Mouse (Mus musculus): ENCODE data around the gene Pbp2.
A peak's percentile ranks its signal among the peaks of the same experiment; 100 is the strongest.

Pbp2 gene

DNA sequence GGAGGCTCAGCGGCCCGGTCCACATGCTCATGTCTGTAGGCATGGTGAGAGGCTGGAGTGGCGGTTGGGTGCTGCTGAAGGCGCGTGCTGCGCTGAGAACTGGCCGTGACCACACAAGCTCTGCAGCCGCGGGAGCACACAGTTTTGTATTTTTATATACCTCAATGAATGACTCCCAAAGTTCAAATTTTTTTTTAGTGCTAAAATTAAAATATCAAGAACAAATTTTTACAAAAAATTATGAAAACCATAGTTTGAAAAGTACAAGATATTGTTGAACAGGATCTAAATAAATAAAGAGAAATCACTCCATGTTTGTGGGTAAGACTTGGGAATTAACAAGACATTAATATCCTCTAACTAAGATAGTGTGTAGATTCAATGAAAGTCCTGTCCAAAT lies at the start of gene Pbp2:
Pbp2 (minus strand) TSS at position 101 of the 400 bp plus-strand sequence.
- DNase-seq (ENCODE audit: low read depth, low spot score), result no peak

DNA sequence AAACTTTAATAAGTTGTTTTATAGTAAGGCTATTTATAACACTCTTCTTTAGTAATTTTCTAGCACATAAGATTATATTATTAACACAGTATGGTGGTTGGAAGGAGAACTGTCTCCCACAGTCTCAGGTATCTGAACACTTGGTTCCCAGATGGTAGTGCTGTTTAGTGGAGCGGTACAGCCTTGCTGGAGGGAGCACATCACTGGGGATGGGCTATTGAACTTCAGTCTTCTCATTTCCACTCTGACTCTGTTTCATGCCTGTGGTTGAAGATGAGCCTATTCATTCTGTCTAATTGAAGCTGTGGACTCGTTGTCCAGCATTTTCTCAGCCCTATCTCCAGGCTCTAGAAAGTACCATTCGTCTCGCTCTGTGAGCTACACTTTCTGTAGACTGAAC lies 44.7 kb upstream of the Pbp2 start:
- DNase-seq (ENCODE audit: low read depth, low spot score), result no peak

DNA sequence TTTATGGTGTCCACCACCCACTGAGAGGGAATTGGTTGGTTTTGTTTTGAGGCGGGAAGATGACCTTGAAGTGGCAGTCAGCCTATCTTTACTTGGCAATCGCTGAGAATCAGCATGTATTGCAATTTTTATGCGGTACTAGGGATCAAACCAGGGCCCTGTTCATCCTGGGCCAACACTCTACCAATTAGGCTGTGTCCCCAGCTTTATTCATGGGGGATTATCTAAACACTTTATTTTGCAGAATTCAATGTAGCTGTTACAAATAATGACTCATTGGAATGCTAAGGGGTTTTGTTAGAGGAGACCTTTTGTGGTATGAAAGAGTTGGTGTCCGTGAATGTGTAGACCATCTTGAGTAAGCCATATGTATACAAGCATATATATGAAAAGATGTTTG lies 42.3 kb upstream of the Pbp2 start:
- no peak for DNase-seq (ENCODE audit: low read depth, low spot score)

DNA sequence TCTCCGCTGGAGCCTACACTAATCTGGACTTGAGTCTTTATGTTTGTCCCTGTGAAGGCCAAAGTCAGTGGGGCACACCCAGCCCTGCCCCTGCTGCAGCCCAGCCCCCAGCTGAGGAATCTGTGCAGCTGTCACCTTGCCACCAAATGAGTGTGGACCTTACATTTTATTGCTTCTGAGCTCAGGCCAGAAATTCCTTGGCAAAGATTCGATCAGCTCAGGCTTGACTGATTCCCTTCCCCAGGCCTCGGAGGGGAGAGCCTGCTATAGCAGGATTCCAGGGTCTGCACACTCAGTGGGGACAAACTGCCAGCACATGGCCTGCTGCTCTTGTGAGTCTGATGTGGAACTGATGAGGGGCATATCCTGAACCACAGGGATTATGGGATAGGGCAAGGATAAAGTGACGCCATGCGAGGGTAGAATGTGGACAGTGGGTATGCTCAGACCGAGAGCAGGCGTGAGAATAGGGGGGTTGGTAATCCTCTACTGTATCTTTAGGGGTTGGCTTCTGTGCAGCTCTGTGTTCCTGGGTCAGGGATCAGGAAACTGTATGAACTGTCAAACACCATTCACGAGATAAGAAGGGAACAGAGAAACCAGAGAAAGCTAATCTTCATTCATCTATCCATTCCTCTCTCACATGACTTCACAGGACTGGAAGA lies 41.6 kb upstream of the Pbp2 start:
- DNase-seq (ENCODE audit: low read depth, low spot score), result peak; percentile 73

DNA sequence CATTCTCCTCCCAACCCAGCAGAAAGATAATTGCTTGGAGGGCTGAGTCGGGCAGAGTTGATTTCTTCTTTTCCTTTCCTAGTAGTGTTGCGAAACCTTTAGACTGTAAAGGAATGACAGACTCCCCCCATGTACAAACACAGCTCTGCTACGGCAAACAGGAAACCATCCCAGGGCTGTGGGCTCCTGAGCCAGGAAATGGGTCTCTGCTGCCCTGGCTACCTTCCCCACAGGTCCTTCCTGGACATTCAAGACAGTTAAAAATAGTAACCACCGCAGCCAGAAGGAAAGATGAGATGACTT lies 30.8 kb upstream of the Pbp2 start:
- DNase-seq (ENCODE audit: low read depth, low spot score), result no peak

GRCm38 (mm10) chr6:135340355-135341075 lies 30.3 kb upstream of the Pbp2 start:
- DNase-seq (ENCODE audit: low read depth, low spot score), result no peak

GRCm38 (mm10) chr6:135336376-135336775 lies 26.2 kb upstream of the Pbp2 start:
- DNase-seq (ENCODE audit: low read depth, low spot score), result no peak

GRCm38 (mm10) chr6:135333994-135334651 lies 23.9 kb upstream of the Pbp2 start:
- DNase-seq (ENCODE audit: low read depth, low spot score), result peak; percentile 91

DNA sequence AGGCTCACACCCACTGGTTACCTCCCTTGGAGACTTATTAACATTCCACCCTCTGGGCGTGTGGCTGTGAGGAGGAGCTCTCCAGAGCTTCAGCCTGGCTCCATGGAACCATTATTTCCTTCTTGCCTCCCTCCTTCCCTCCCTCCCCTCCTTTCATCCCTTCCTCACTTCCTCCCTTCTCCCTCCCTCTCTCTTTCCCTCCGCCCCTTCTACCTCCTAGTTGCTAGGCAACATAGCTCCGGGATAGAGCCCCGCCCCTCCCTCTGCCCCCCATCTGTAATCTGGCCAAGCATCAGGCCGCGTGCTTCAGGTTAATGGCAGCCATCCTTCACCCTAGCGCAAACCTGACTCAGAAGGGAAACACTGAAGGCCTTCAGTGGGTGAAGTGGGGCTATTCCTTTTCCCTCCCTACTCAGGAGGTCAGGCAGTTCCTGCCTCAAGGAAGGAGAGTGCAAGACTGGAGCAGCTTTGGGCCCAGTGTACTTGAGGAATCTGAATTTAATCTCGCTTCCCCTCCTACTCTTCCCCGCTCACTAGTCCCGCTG lies 22.6 kb upstream of the Pbp2 start:
- DNase-seq (ENCODE audit: low read depth, low spot score), result peak; percentile 72

- peak; percentile 83 for DNase-seq (ENCODE audit: low read depth, low spot score)
These were observed 21.7 kb upstream of the Pbp2 start for GRCm38 (mm10) chr6:135331916-135332315.

DNA sequence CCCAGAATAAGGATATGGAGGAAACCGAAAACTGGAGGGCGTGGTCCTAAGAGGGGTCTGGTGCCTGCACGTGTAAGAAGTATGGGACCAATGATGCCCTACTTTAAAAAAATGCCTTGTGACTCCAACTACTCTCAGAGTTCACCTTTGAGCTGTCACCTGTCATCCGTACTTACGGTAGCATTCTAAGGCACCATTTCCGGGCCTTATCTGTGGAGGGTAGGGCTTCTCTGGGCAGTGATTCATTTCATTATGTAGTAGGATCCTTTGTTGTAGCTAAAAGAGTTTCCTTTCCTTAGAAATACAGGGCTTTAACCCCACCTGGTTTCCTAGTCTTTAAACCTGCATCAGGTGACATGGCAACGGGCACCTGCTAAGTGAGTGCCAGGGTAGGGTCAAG lies 16.6 kb upstream of the Pbp2 start:
- no peak for DNase-seq (ENCODE audit: low read depth, low spot score)

GRCm38 (mm10) chr6:135324686-135325300 lies 14.6 kb upstream of the Pbp2 start:
- peak; percentile 61 for DNase-seq (ENCODE audit: low read depth, low spot score)

GRCm38 (mm10) chr6:135324111-135324510 lies 13.9 kb upstream of the Pbp2 start:
- DNase-seq (ENCODE audit: low read depth, low spot score), result peak; percentile 62

DNA sequence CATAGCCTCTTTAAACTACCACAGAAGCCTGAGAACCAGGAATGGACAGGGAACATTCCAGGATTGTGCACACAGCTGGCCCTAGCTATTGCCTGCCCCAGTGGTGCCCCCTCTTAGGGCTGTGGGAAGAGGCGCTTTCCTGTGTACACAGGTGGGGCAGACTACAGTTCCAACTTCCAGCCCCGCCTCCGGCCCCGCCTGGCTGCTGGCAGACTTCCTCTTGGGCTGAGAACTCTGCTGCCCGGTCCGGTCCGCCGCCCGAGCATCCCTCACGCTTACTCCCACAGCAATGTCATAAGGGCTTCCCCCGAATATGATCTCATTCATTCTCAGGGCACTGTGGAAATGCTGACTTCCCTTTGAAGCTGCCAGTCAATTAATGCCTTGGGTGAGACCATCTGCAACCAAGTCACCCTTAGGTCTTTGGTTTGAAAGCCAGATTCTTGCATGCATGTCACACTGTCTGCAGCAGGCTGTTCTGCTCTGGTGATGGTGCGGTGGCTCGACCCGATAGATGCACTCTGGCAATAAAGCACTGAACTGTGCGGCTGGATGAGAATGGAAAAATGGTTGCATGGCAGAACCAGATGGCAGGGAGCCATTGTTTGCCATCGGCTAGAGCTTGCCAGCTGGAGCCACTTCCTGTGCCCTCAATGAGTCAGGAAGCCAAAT lies 13.2 kb upstream of the Pbp2 start:
- DNase-seq (ENCODE audit: low read depth, low spot score), result peak; percentile 90

DNA sequence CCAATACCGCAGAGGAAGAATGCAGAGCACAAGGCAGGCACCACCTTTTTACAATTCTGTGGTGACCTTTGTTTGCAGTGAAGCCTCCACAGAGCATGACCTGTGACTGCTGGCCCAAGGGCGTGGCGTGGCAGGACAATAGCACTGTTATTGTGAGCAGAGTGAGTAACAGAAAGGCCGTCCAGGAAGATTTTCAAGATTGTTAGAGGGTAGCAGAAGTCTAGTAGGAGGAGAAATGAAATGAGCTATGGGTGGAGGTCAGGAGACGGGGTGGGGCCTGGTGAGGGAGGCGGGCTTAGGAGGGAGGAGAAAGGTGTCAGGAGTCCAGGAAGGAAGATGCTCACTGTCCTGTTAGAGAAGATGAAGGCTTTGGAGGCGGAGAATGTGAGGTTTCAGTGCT lies 12.5 kb upstream of the Pbp2 start:
- peak; percentile 90 for DNase-seq (ENCODE audit: low read depth, low spot score)

- peak; percentile 79 for DNase-seq (ENCODE audit: low read depth, low spot score)
These were observed 9.3 kb upstream of the Pbp2 start for GRCm38 (mm10) chr6:135319431-135319933.

- DNase-seq (ENCODE audit: low read depth, low spot score), result peak; percentile 55
These were observed 5.9 kb upstream of the Pbp2 start for GRCm38 (mm10) chr6:135316141-135316540.

- DNase-seq (ENCODE audit: low read depth, low spot score), result no peak
These were observed 3.8 kb upstream of the Pbp2 start for GRCm38 (mm10) chr6:135313981-135314380.

- no peak for DNase-seq (ENCODE audit: low read depth, low spot score)
These were observed 1.8 kb upstream of the Pbp2 start for GRCm38 (mm10) chr6:135312038-135312437.

GRCm38 (mm10) chr6:135304576-135305260 lies 5.5 kb downstream of the Pbp2 start:
- DNase-seq (ENCODE audit: low read depth, low spot score), result no peak

Data from 3T3-L1 (cell line).